Mouse (Mus musculus) bone marrow, adult 2 months (tissue): ENCODE measurements around the gene Cdc42bpb.

Experiments
- CTCF ChIP-seq: fragments of 200-500 bp; IDR thresholded peaks from 2 replicates; pipeline ENCODE4 v1.5.1; 2011; ENCODE audit warnings: low read length, control low read depth; ENCODE audit not compliant: control insufficient read depth, insufficient read depth
- POLR2A ChIP-seq: fragments of 200-500 bp; IDR thresholded peaks from 2 replicates; pipeline ENCODE4 v1.6.1; 2011; ENCODE audit warnings: low read depth, mild to moderate bottlenecking, control low read depth, low read length, borderline replicate concordance; ENCODE audit not compliant: control insufficient read depth

DNA sequence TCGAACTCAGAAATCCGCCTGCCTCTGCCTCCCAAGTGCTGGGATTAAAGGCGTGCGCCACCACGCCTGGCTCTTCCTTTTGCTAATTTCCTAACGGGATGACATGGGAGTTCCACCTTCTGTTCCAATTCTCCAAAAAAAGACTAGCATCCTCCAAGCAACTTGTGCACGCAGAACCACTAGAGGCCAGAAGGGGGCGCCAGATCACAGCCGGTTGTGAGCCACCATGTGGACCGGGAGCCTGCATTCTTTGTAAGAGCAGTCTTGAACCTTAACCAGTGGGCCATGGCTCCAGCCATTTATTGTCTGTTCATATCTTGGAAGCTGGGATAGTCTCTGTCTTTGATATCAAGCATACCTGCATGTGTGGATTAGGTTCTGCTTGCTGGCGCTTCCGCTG, 105.1 kb downstream of the Cdc42bpb start:
- TF ChIP-seq CTCF (peak; percentile 83), POLR2A (no peak)
